Mouse (Mus musculus): Measurements from ENCODE around the gene Svs6. TPM values are rescaled to one million over a fixed set of nuclear protein-coding genes. Genes with fewer than 3 reads are reported as not detected.

The Svs6 gene
- polyA plus RNA-seq, 1 experiment from 2014 or later = not detected

GRCm38 (mm10) chr2:164352697-164353096 is 36.1 kb downstream of the Svs6 start:
- ATAC-seq (ENCODE audit: insufficient read depth, low FRiP score) = no peak

DNA sequence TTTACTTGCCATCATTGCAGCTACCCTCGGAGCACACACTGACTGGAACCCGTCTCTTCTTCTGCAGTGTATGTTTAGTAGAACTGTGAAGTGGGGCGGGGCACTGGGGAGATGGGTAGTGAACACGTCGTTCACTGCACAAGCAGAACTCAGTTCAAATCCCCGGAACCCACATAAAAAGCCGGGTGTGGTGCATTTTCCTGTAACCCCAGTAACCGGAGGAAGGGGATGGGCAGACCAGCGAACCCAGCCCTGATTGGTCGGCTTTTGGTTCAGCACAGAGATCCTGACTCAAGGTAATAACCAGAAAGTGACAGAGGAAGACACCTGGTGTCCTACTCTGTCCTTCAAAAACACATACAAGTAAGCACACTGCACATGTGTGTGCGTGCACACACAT is 36.8 kb downstream of the Svs6 start:
- no peak overlapping the region for H3K4me2 ChIP-seq (ENCODE audit: low read depth, low read length)
- no peak for ATAC-seq (ENCODE audit: insufficient read depth, low FRiP score)
- 83% methylated on average over 11 of the region's 11 CpGs for WGBS
- no peak overlapping the region for H3K27ac ChIP-seq (ENCODE audit: low read length)
- no peak overlapping the region for H3K4me3 ChIP-seq (replicated peaks; ENCODE audit: low read length)
- H3K36me3 ChIP-seq (ENCODE audit: control insufficient read depth, insufficient read depth, low read length) = no peaks in the 10 kb centered on the region
- H3K4me1 ChIP-seq (ENCODE audit: control insufficient read depth, insufficient read depth, low read length) = no peaks in the 10 kb centered on the region
- no peak overlapping the region for H3K9ac ChIP-seq (ENCODE audit: low read length)
- no peaks in the 10 kb centered on the region for H3K9me3 ChIP-seq (replicated peaks; ENCODE audit: control insufficient read depth, low read length)
- H3K27me3 ChIP-seq (ENCODE audit: control insufficient read depth, insufficient read depth, low read length) = no peaks in the 10 kb centered on the region

More at GRCm38 (mm10) chr2:164352697-164353096, 36.1 kb downstream of the Svs6 start:
- no peaks in the 10 kb centered on the region for H3K9me3 ChIP-seq (replicated peaks; ENCODE audit: control insufficient read depth, low read length)
- WGBS = 88% methylated on average over 3 of the region's 3 CpGs
- no peaks in the 10 kb centered on the region for H3K27me3 ChIP-seq (ENCODE audit: control insufficient read depth, insufficient read depth, low read length)
- H3K4me1 ChIP-seq (ENCODE audit: control insufficient read depth, insufficient read depth, low read length) = no peaks in the 10 kb centered on the region
- H3K36me3 ChIP-seq (ENCODE audit: control insufficient read depth, insufficient read depth, low read length) = no peaks in the 10 kb centered on the region
- no peak overlapping the region for H3K4me3 ChIP-seq (replicated peaks; ENCODE audit: low read length)
- no peak overlapping the region for H3K27ac ChIP-seq (ENCODE audit: low read length)
- H3K4me2 ChIP-seq (ENCODE audit: low read depth, low read length) = no peak overlapping the region
- no peak overlapping the region for H3K9ac ChIP-seq (ENCODE audit: low read length)

DNA sequence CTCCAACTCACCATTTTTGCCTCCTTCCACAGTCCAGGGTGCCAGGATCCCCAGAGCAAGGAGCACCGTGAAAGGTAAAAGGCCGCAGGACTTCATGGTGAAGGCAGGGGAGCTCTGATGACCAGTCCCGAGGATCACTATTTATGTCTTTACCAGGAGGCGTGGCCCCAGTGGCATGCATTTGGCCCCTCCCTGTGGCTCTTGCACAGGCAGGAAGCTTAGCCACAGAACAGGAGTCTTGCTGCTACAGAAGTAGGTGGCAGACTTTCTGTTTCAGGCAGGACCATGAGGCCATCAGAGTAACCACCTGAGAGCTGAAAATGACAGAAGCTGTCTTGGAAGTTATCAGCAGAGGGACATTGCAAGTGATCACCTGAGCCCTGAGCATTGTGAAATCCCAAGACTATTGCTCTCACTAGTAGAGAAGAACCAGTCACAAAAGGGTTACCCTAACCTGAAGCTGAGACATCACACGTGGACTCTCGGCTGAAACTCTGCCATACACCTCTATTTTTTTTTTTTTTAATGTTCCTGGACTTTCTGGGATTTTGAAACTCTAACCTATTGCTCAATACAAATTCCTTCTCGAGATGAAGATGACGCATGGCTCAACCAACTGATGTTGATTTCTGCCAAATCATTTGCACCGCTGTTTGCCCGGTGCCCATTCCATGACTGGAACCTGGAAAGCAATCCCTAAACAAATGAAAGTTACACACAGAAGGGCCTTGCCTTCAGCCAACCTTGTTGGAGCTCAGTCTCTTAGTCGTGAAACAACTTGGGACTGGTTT is 39.8 kb downstream of the Svs6 start:
- no peak overlapping the region for H3K27ac ChIP-seq (ENCODE audit: low read length)
- H3K27me3 ChIP-seq (ENCODE audit: control insufficient read depth, insufficient read depth, low read length) = no peaks in the 10 kb centered on the region
- no peaks in the 10 kb centered on the region for H3K36me3 ChIP-seq (ENCODE audit: control insufficient read depth, insufficient read depth, low read length)
- H3K9me3 ChIP-seq (replicated peaks; ENCODE audit: control insufficient read depth, low read length) = no peaks in the 10 kb centered on the region
- no peak for ATAC-seq (ENCODE audit: insufficient read depth, low FRiP score)
- WGBS = 66% methylated on average over 11 of the region's 11 CpGs
- H3K4me1 ChIP-seq (ENCODE audit: control insufficient read depth, insufficient read depth, low read length) = peaks cover 3% of the 10 kb centered on the region; the same call in 1 of the 2 replicates
- H3K4me2 ChIP-seq (ENCODE audit: low read depth, low read length) = no peak overlapping the region
- H3K4me3 ChIP-seq (replicated peaks; ENCODE audit: low read length) = no peak overlapping the region
- no peak overlapping the region for H3K9ac ChIP-seq (ENCODE audit: low read length)

- Histone ChIP-seq H3K36me3 (ENCODE audit: control insufficient read depth, insufficient read depth, low read length) (no peaks in the 10 kb centered on the region), H3K4me2 (ENCODE audit: low read depth, low read length) (no peak overlapping the region), H3K4me1 (ENCODE audit: control insufficient read depth, insufficient read depth, low read length) (peaks cover 3% of the 10 kb centered on the region; the same call in 1 of the 2 replicates), H3K4me3 (replicated peaks; ENCODE audit: low read length) (no peak overlapping the region), H3K27ac (ENCODE audit: low read length) (no peak overlapping the region), H3K9me3 (replicated peaks; ENCODE audit: control insufficient read depth, low read length) (no peaks in the 10 kb centered on the region), H3K27me3 (ENCODE audit: control insufficient read depth, insufficient read depth, low read length) (no peaks in the 10 kb centered on the region), H3K9ac (ENCODE audit: low read length) (no peak overlapping the region)
- no peak for ATAC-seq (ENCODE audit: insufficient read depth, low FRiP score)
- whole genome bisulfite sequencing = 75% methylated on average over 3 of the region's 3 CpGs
These were observed 41.8 kb downstream of the Svs6 start for GRCm38 (mm10) chr2:164358373-164358772.

- Histone ChIP-seq H3K4me2 (ENCODE audit: low read depth, low read length) (no peak overlapping the region), H3K4me3 (replicated peaks; ENCODE audit: low read length) (no peak overlapping the region), H3K9ac (ENCODE audit: low read length) (no peak overlapping the region), H3K27ac (ENCODE audit: low read length) (no peak overlapping the region), H3K27me3 (ENCODE audit: control insufficient read depth, insufficient read depth, low read length) (no peaks in the 10 kb centered on the region), H3K4me1 (ENCODE audit: control insufficient read depth, insufficient read depth, low read length) (peaks cover 3% of the 10 kb centered on the region; the same call in 1 of the 2 replicates), H3K9me3 (replicated peaks; ENCODE audit: control insufficient read depth, low read length) (no peaks in the 10 kb centered on the region), H3K36me3 (ENCODE audit: control insufficient read depth, insufficient read depth, low read length) (no peaks in the 10 kb centered on the region)
- 81% methylated on average over 5 of the region's 5 CpGs for WGBS
- ATAC-seq (ENCODE audit: insufficient read depth, low FRiP score) = no peak
These were observed 42.5 kb downstream of the Svs6 start for GRCm38 (mm10) chr2:164359031-164359430.

DNA sequence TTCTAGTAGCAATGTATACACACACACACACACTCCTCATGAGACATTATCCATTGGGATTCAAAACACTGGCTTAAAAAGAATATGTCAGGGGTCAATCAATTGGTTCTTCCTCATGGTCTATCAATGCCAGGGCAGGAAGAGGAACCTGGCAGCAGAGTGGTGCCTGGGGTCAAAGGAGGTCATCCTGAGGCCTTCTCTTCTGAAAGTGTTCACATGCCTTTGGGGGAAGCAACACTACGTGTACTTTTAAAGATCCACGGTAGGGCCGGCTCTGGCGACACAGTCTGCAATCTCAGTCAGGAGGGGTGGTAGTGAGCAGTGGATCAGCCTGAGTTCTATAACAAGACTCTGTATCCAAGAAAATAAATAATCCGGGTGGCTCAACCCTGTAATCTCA is 43.1 kb downstream of the Svs6 start:
- Histone ChIP-seq H3K27me3 (ENCODE audit: control insufficient read depth, insufficient read depth, low read length) (no peaks in the 10 kb centered on the region), H3K4me3 (replicated peaks; ENCODE audit: low read length) (no peak overlapping the region), H3K9ac (ENCODE audit: low read length) (no peak overlapping the region), H3K9me3 (replicated peaks; ENCODE audit: control insufficient read depth, low read length) (no peaks in the 10 kb centered on the region), H3K4me1 (ENCODE audit: control insufficient read depth, insufficient read depth, low read length) (peaks cover 3% of the 10 kb centered on the region; the same call in 1 of the 2 replicates), H3K27ac (ENCODE audit: low read length) (no peak overlapping the region), H3K36me3 (ENCODE audit: control insufficient read depth, insufficient read depth, low read length) (no peaks in the 10 kb centered on the region), H3K4me2 (ENCODE audit: low read depth, low read length) (no peak overlapping the region)
- ATAC-seq (ENCODE audit: insufficient read depth, low FRiP score) = no peak
- 73% methylated on average over 5 of the region's 5 CpGs for WGBS

DNA sequence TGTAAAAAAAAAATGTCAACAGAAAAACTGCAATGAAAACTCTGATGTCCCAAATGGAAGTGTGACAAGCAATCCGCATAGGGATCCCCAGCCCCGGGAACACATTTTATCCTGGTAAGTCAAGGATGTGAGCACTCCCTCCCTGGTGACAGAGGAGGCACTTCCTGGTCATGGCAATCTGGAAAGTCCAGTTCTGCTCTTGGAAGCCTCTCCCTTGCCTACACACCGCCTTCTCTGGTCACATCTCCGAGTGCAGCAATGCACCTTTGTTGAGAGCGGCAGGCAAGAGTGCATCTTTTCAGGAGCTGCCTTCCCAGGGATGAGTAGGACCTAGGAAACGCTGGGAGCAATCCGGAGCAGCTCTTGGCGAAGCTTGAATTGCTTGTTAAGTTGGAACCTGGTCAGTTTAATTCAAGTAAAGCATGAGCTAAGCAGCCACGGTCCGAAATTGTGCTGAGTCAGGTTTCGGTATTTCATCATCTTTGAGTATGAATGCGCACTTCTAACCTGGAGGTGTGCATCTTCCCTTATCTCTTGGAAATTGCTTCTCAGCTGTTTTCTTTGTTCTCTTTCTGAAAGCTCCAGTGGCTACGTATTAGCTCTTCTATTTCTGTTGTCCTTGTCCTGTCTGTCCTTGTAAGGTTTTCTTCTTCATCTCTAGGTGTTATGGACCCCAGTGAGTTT is 44.6 kb downstream of the Svs6 start:
- H3K9me3 ChIP-seq (replicated peaks; ENCODE audit: control insufficient read depth, low read length) = no peaks in the 10 kb centered on the region
- H3K27me3 ChIP-seq (ENCODE audit: control insufficient read depth, insufficient read depth, low read length) = no peaks in the 10 kb centered on the region
- H3K27ac ChIP-seq (ENCODE audit: low read length) = no peak overlapping the region; the same call in 1 of the 2 replicates
- 29% methylated on average over 13 of the region's 13 CpGs for WGBS
- no peak overlapping the region for H3K4me2 ChIP-seq (ENCODE audit: low read depth, low read length)
- H3K4me1 ChIP-seq (ENCODE audit: control insufficient read depth, insufficient read depth, low read length) = peaks cover 3% of the 10 kb centered on the region; the same call in 1 of the 2 replicates
- no peak overlapping the region for H3K9ac ChIP-seq (ENCODE audit: low read length)
- no peak for ATAC-seq (ENCODE audit: insufficient read depth, low FRiP score)
- H3K4me3 ChIP-seq (replicated peaks; ENCODE audit: low read length) = no peak overlapping the region
- no peaks in the 10 kb centered on the region for H3K36me3 ChIP-seq (ENCODE audit: control insufficient read depth, insufficient read depth, low read length)

GRCm38 (mm10) chr2:164366947-164367346 is 50.4 kb downstream of the Svs6 start:
- Histone ChIP-seq H3K9me3 (replicated peaks; ENCODE audit: control insufficient read depth, low read length) (no peaks in the 10 kb centered on the region), H3K27ac (ENCODE audit: low read length) (no peak overlapping the region), H3K27me3 (ENCODE audit: control insufficient read depth, insufficient read depth, low read length) (no peaks in the 10 kb centered on the region), H3K36me3 (ENCODE audit: control insufficient read depth, insufficient read depth, low read length) (no peaks in the 10 kb centered on the region), H3K4me2 (ENCODE audit: low read depth, low read length) (no peak overlapping the region), H3K4me1 (ENCODE audit: control insufficient read depth, insufficient read depth, low read length) (no peaks in the 10 kb centered on the region), H3K9ac (ENCODE audit: low read length) (no peak overlapping the region), H3K4me3 (replicated peaks; ENCODE audit: low read length) (no peak overlapping the region)
- WGBS = 61% methylated on average over 3 of the region's 3 CpGs
- no peak for ATAC-seq (ENCODE audit: insufficient read depth, low FRiP score)

All from stomach, embryonic 16.5 days (tissue).